Mouse (Mus musculus): ENCODE results near the gene Adipor2.
"Not testable (repeated sequence)": the region's sequence is repeated elsewhere in the genome, so short reads cannot be mapped to it uniquely, and the experiment has no call there.

Gene Adipor2

GRCm38 (mm10) chr6:119417354-119417753 lies at the start of gene Adipor2:
Gene Adipor2, minus strand, starts transcription at chr6:119417704.
- no peak for DNase-seq

GRCm38 (mm10) chr6:119466161-119466560 lies 48.7 kb upstream of the Adipor2 start:
- no peak for DNase-seq

GRCm38 (mm10) chr6:119460391-119460790 lies 42.9 kb upstream of the Adipor2 start:
- DNase-seq, result no peak

GRCm38 (mm10) chr6:119459041-119459440 lies 41.5 kb upstream of the Adipor2 start:
- no peak for DNase-seq

- DNase-seq, result no peak
Measured at GRCm38 (mm10) chr6:119458166-119458565, 40.7 kb upstream of the Adipor2 start.

GRCm38 (mm10) chr6:119451981-119452499 lies 34.5 kb upstream of the Adipor2 start:
- peak; percentile 43 for DNase-seq

GRCm38 (mm10) chr6:119450965-119451943 lies 33.8 kb upstream of the Adipor2 start:
- no peak for DNase-seq

- no peak for DNase-seq
Measured at GRCm38 (mm10) chr6:119449060-119449499, 31.6 kb upstream of the Adipor2 start.

- no peak for DNase-seq
Measured at GRCm38 (mm10) chr6:119448321-119449059, 31.0 kb upstream of the Adipor2 start.

- no peak for DNase-seq
Measured at GRCm38 (mm10) chr6:119445671-119446607, 28.4 kb upstream of the Adipor2 start.

GRCm38 (mm10) chr6:119443742-119444645 lies 26.5 kb upstream of the Adipor2 start:
- peak; percentile 71 for DNase-seq

GRCm38 (mm10) chr6:119442729-119443128 lies 25.2 kb upstream of the Adipor2 start:
- DNase-seq, result not testable (repeated sequence)

- no peak for DNase-seq
Measured at GRCm38 (mm10) chr6:119437894-119438761, 20.6 kb upstream of the Adipor2 start.

GRCm38 (mm10) chr6:119434394-119434793 lies 16.9 kb upstream of the Adipor2 start:
- no peak for DNase-seq

- DNase-seq, result no peak
Measured at GRCm38 (mm10) chr6:119431751-119432324, 14.3 kb upstream of the Adipor2 start.

- DNase-seq, result no peak
Measured at GRCm38 (mm10) chr6:119430508-119430907, 13.0 kb upstream of the Adipor2 start.

GRCm38 (mm10) chr6:119429311-119429710 lies 11.8 kb upstream of the Adipor2 start:
- DNase-seq, result no peak

- DNase-seq, result no peak
Measured at GRCm38 (mm10) chr6:119428611-119429010, 11.1 kb upstream of the Adipor2 start.

GRCm38 (mm10) chr6:119421001-119421400 lies 3.5 kb upstream of the Adipor2 start:
- DNase-seq, result no peak

GRCm38 (mm10) chr6:119420357-119420756 lies 2.9 kb upstream of the Adipor2 start:
- DNase-seq, result no peak

Data from cerebellum, adult 11-12 months (tissue).